Mouse (Mus musculus) stomach, embryonic 16.5 days (tissue): Measurements from ENCODE around the gene Tmc1. TPM values are rescaled to one million over a fixed set of nuclear protein-coding genes. Genes with fewer than 3 reads are reported as not detected.

Experiments
- ATAC-seq: fragments of 200-750 bp; cut with Nextera tagmentation; 2 replicates; pipeline ENCODE4 v1.8.0; 2017; ENCODE audit warnings: moderate number of reproducible peaks, moderate TSS enrichment; ENCODE audit not compliant: insufficient read depth, low FRiP score
- H3K27ac ChIP-seq: fragments of 300-500 bp; sonication (generic); 2 replicates; pipeline ENCODE4 v1.5.1; 2014; ENCODE audit warnings: low read length
- H3K27me3 ChIP-seq: fragments of 300-500 bp; sonication (generic); 2 replicates; pipeline ENCODE4 v1.6.1; 2014; ENCODE audit warnings: low read length, control low read depth, mixed read lengths; ENCODE audit not compliant: control insufficient read depth, insufficient read depth
- H3K36me3 ChIP-seq: fragments of 300-500 bp; sonication (generic); 2 replicates; pipeline ENCODE4 v1.6.1; 2014; ENCODE audit warnings: low read length; ENCODE audit not compliant: control insufficient read depth, insufficient read depth
- H3K4me1 ChIP-seq: fragments of 300-500 bp; sonication (generic); 2 replicates; pipeline ENCODE4 v1.6.1; 2014; ENCODE audit warnings: low read length, control low read depth, mixed read lengths; ENCODE audit not compliant: control insufficient read depth, insufficient read depth
- H3K4me2 ChIP-seq: fragments of 300-500 bp; sonication (generic); 2 replicates; pipeline ENCODE4 v1.6.1; 2014; ENCODE audit warnings: low read depth, low read length, mixed read lengths
- H3K4me3 ChIP-seq: fragments of 300-500 bp; sonication (generic); replicated peaks from 2 replicates; pipeline ENCODE4 v1.5.1; 2014; ENCODE audit warnings: mild to moderate bottlenecking, low read length
- H3K9ac ChIP-seq: fragments of 300-500 bp; sonication (generic); 2 replicates; pipeline ENCODE4 v1.6.1; 2014; ENCODE audit warnings: low read length
- H3K9me3 ChIP-seq: fragments of 300-500 bp; sonication (generic); replicated peaks from 2 replicates; pipeline ENCODE4 v1.6.1; 2016; ENCODE audit warnings: low read length, control low read depth; ENCODE audit not compliant: control insufficient read depth
- WGBS: fragments of 180-500 bp; shearing (Covaris S2); extraction: QIAGEN DNeasy Blood & Tissue Kit; methylation state at CpG from one replicate; pipeline ENCODE4 v1.1.7; 2014; 5-methylcytosine and 5-hydroxymethylcytosine counted together
- polyA plus RNA-seq: library from polyadenylated mRNA; unstranded; fragments of >200 nt; fragmentation: Nextera tagmentation; extraction: Ambion mirVana; gene quantifications from 2 replicates; pipeline ENCODE4 v1.2.1, GENCODE M21; 2015

The Tmc1 gene
- polyA plus RNA-seq, 1 experiment from 2014 or later, result not detected

GRCm38 (mm10) chr19:20847476-20848073 is 106.4 kb downstream of the Tmc1 start:
- ATAC-seq, result no peak
- H3K27ac ChIP-seq, result no peak overlapping the region
- no peak overlapping the region for H3K4me3 ChIP-seq
- H3K4me1 ChIP-seq, result no peaks in the 10 kb centered on the region
- no peaks in the 10 kb centered on the region for H3K36me3 ChIP-seq
- no peak overlapping the region for H3K4me2 ChIP-seq
- 71% methylated on average over 3 of the region's 3 CpGs for WGBS
- H3K9ac ChIP-seq, result no peak overlapping the region
- H3K27me3 ChIP-seq, result no peaks in the 10 kb centered on the region
- no peaks in the 10 kb centered on the region for H3K9me3 ChIP-seq

GRCm38 (mm10) chr19:20837422-20837821 is 116.6 kb downstream of the Tmc1 start:
- no peak overlapping the region for H3K9ac ChIP-seq
- no peaks in the 10 kb centered on the region for H3K9me3 ChIP-seq
- no peaks in the 10 kb centered on the region for H3K36me3 ChIP-seq
- H3K4me2 ChIP-seq, result no peak overlapping the region
- no peak for ATAC-seq
- WGBS, result 85% methylated on average over 2 of the region's 2 CpGs
- H3K4me3 ChIP-seq, result no peak overlapping the region
- no peak overlapping the region for H3K27ac ChIP-seq
- no peaks in the 10 kb centered on the region for H3K4me1 ChIP-seq
- H3K27me3 ChIP-seq, result no peaks in the 10 kb centered on the region

- no peak overlapping the region for H3K4me3 ChIP-seq
- H3K9me3 ChIP-seq, result no peaks in the 10 kb centered on the region
- no peak overlapping the region for H3K9ac ChIP-seq
- no peaks in the 10 kb centered on the region for H3K4me1 ChIP-seq
- 60% methylated on average over 9 of the region's 9 CpGs for WGBS
- H3K27ac ChIP-seq, result no peak overlapping the region
- H3K36me3 ChIP-seq, result no peaks in the 10 kb centered on the region
- ATAC-seq, result no peak
- no peaks in the 10 kb centered on the region for H3K27me3 ChIP-seq
- H3K4me2 ChIP-seq, result no peak overlapping the region
Observed at GRCm38 (mm10) chr19:20836055-20836845, 117.8 kb downstream of the Tmc1 start.

- Histone ChIP-seq H3K9me3 (no peaks in the 10 kb centered on the region), H3K27ac (no peak overlapping the region), H3K36me3 (no peaks in the 10 kb centered on the region), H3K4me1 (no peaks in the 10 kb centered on the region), H3K9ac (no peak overlapping the region), H3K4me2 (no peak overlapping the region), H3K27me3 (no peaks in the 10 kb centered on the region), H3K4me3 (no peak overlapping the region)
- no peak for ATAC-seq
- WGBS, result 48% methylated on average over 1 of the region's 1 CpGs
Observed at GRCm38 (mm10) chr19:20834895-20835294, 119.1 kb downstream of the Tmc1 start.

GRCm38 (mm10) chr19:20799460-20799859 is 154.5 kb downstream of the Tmc1 start:
- Histone ChIP-seq H3K9ac (no peak overlapping the region), H3K4me1 (no peaks in the 10 kb centered on the region), H3K36me3 (no peaks in the 10 kb centered on the region), H3K9me3 (no peaks in the 10 kb centered on the region), H3K4me3 (no peak overlapping the region), H3K4me2 (no peak overlapping the region), H3K27me3 (no peaks in the 10 kb centered on the region), H3K27ac (no peak overlapping the region)
- no peak for ATAC-seq

GRCm38 (mm10) chr19:20797558-20798101 is 156.4 kb downstream of the Tmc1 start:
- WGBS, result 37% methylated on average over 6 of the region's 6 CpGs
- H3K9me3 ChIP-seq, result no peaks in the 10 kb centered on the region

GRCm38 (mm10) chr19:20796001-20796400 is 158.0 kb downstream of the Tmc1 start:
- H3K4me1 ChIP-seq, result no peaks in the 10 kb centered on the region
- no peaks in the 10 kb centered on the region for H3K36me3 ChIP-seq
- no peaks in the 10 kb centered on the region for H3K27me3 ChIP-seq
- no peak overlapping the region for H3K4me2 ChIP-seq
- H3K27ac ChIP-seq, result no peak overlapping the region
- 34% methylated on average over 4 of the region's 4 CpGs for WGBS
- ATAC-seq, result no peak
- H3K4me3 ChIP-seq, result no peak overlapping the region
- no peak overlapping the region for H3K9ac ChIP-seq
- no peaks in the 10 kb centered on the region for H3K9me3 ChIP-seq

More at GRCm38 (mm10) chr19:20797558-20798101, 156.4 kb downstream of the Tmc1 start:
- no peak overlapping the region for H3K9ac ChIP-seq
- no peak overlapping the region for H3K27ac ChIP-seq
- H3K4me2 ChIP-seq, result no peak overlapping the region
- no peaks in the 10 kb centered on the region for H3K4me1 ChIP-seq
- no peaks in the 10 kb centered on the region for H3K27me3 ChIP-seq
- no peak overlapping the region for H3K4me3 ChIP-seq
- no peak for ATAC-seq
- H3K36me3 ChIP-seq, result no peaks in the 10 kb centered on the region

- Histone ChIP-seq H3K9me3 (no peaks in the 10 kb centered on the region), H3K4me1 (no peaks in the 10 kb centered on the region)
- 81% methylated on average over 3 of the region's 3 CpGs for WGBS
Observed at GRCm38 (mm10) chr19:20794999-20795398, 159.0 kb downstream of the Tmc1 start.

GRCm38 (mm10) chr19:20792811-20793210 is 161.2 kb downstream of the Tmc1 start:
- no peaks in the 10 kb centered on the region for H3K36me3 ChIP-seq
- H3K4me1 ChIP-seq, result no peaks in the 10 kb centered on the region
- WGBS, result 80% methylated on average over 2 of the region's 2 CpGs
- no peak for ATAC-seq
- H3K4me3 ChIP-seq, result no peak overlapping the region
- no peak overlapping the region for H3K4me2 ChIP-seq
- H3K27me3 ChIP-seq, result no peaks in the 10 kb centered on the region
- H3K9me3 ChIP-seq, result no peaks in the 10 kb centered on the region
- no peak overlapping the region for H3K27ac ChIP-seq
- H3K9ac ChIP-seq, result no peak overlapping the region

More at GRCm38 (mm10) chr19:20794999-20795398, 159.0 kb downstream of the Tmc1 start:
- Histone ChIP-seq H3K4me2 (no peak overlapping the region), H3K36me3 (no peaks in the 10 kb centered on the region), H3K27me3 (no peaks in the 10 kb centered on the region), H3K9ac (no peak overlapping the region), H3K4me3 (no peak overlapping the region), H3K27ac (no peak overlapping the region)
- no peak for ATAC-seq
